Mouse (Mus musculus): ENCODE data around the gene Itpr2.
A peak's percentile ranks its signal among the peaks of the same experiment; 100 is the strongest.

Itpr2 gene

GRCm38 (mm10) chr6:146424326-146424725, 77.7 kb downstream of the Itpr2 start:
- DNase-seq (ENCODE audit: extremely low spot score) = no peak

DNA sequence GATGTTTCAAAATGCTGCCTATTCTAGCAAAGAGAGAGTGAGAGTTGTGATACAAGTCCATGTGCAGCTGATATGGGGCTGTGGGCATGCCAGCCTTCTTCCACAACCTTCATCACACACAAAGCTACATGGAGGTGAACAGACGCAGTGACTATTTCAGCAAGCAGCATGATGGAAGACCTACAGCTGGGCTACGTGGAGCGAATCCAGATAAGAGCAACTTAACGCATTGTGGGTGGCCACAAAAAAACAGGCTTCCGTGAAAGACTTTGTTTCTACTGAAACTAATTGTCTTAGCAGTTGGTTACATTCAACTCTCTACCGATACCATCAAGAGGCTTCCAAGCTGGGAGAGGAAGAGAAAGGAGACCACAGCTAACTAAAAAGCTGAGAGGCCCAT, 81.3 kb downstream of the Itpr2 start:
- DNase-seq (ENCODE audit: extremely low spot score) = no peak

- no peak for DNase-seq (ENCODE audit: extremely low spot score)
Measured at GRCm38 (mm10) chr6:146416461-146416860, 85.6 kb downstream of the Itpr2 start.

DNA sequence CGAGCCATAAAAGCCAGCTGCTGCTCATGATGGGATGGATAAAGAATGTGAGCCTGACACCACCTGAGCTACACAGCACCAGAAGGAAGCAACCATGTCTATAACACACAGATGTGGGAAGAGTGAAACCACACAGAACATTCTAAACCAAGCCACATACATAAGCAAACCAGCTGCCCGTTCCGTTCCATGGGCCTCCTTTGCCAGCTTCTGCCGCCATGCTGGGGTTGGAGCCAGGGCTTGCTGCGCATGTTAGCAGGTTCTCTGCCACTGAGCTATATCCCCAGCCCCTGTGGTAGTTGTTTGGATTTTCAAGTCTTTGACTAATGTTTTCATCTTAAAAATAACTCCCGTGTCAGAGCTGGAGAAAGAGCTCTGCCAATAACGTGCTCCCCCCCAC, 87.9 kb downstream of the Itpr2 start:
- DNase-seq (ENCODE audit: extremely low spot score) = no peak

GRCm38 (mm10) chr6:146411446-146412070, 90.5 kb downstream of the Itpr2 start:
- no peak for DNase-seq (ENCODE audit: extremely low spot score)

DNA sequence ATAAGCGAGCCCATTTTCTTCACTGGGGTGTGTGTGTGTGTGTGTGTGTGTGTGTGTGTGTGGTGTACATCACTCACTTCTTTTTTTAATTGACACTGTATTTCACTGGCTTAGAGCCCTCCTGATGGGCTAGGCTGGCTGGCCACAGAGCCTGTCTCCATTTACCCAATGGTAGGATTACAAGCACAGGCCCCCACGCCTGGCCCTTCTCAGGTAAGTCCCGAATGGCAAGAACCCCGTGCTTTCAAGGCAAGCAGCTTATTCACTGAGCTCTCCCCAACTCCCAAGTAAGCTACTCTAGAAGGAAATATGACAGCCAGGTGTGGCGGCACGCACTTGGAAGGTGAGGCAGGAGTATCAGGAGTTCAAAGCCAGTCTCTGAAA, 91.6 kb downstream of the Itpr2 start:
- no peak for DNase-seq (ENCODE audit: extremely low spot score)

DNA sequence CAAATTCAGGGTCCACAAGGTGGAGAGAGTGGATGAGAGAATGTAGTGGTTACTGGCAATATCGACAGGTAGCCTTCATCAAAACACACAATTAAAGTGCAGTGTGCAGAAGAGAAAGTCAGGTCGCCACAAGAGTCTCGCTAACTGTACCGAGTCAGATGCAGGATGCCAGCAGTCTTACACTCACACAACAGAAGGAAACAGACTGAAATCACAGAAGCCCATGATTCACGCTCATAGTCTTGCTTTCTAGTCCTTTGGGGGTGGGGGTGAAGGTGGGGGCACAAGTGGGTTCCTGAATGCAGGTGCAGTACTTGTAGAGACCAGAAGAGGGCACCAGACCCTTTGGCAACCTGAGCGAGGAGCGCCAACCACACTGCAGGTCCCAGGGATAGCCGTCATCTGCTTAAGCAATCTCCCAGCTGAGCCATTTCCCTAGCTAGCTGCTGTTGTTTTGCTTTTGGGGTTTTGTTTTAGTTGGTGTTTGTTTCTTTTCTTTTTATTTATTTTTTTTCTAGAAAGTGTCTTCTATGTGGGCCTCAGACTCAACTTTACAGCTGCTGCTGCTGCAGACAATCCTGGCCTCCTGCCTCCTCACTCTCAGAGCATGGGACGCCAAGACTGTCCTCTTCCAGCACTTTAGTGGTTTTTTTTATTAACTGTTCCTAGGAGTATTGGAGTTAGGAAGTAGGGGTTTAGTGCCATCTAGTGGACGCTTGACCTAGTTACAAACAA, 92.2 kb downstream of the Itpr2 start:
- peak; percentile 85 for DNase-seq (ENCODE audit: extremely low spot score)

GRCm38 (mm10) chr6:146405380-146405779, 96.6 kb downstream of the Itpr2 start:
- peak; percentile 52 for DNase-seq (ENCODE audit: extremely low spot score)

DNA sequence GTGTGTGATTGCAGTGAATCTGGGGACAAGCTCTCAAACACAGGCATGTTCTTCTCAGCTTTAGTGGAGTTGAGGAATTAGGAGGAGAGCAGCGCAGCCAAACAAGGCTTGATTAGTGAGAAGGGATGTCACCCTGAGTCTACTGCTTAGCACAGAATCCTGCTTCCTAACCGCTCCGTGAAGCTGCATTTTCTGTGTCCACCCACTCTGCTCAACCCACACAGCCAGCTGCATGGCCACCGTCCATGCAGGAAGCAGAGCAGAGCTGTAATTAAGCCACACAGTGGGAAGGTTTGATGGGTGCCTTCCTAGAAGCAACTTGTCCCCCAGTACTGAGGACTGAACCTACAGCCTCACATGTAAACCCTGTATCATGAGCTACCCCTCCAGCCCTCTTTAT, 97.1 kb downstream of the Itpr2 start:
- no peak for DNase-seq (ENCODE audit: extremely low spot score)

DNA sequence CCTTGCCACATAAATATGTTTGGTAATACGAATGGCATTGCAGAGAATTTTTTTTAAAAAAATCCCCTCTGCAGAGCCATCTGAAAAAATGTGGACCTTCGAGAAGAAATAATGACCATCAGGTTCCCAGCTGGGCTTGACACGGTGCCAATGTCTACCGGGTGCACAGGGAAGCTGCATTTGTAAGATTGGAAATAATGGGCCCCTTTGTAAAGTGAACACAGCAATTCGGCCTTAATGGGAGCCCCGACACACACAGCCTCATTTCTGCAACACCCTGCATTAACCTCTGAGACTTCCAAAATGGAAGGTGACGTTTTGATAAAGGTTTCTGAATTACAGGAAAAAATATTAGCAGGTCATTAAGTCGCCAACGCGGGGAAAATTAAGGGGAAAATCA, 97.9 kb downstream of the Itpr2 start:
- no peak for DNase-seq (ENCODE audit: extremely low spot score)

GRCm38 (mm10) chr6:146402905-146403642, 98.9 kb downstream of the Itpr2 start:
- DNase-seq (ENCODE audit: extremely low spot score) = no peak

DNA sequence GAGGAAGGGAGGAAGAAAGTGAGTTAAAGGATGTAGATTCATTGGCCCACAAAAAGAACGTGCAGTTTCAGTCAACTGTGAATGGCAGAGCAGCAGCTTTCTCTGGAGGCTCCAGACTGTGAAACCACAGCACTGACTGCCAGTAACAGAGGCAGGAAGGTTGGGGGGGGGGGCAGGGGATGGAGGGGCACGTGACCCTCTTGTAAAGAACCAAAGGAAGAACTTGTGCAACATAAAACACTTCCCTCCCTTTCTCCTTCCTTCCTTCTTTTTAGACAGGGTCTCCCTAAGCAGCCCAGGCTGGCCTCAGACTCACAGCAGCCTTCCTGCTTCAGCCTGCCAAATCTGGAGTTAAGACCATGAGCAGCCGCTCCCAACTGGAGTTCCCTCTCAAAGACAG, 104.2 kb downstream of the Itpr2 start:
- DNase-seq (ENCODE audit: extremely low spot score) = no peak

DNA sequence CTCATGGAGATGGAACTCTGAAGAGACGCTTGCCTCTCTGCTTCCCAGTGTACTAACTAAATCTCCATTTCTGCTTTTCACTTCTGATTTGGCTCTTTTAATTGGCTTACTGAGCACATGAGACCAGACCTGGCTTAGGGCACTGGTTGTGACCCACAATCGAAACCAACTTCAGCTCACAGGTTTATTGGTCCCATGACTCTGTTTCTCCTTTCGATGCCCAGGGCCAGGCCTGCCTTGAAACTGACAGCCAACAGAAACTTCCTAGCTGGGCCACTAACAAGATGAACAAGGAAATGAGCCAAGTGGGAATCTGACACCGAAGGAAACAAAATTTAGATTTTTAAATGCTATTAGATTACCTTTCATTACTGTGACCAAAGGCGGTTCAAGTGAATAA, 105.8 kb downstream of the Itpr2 start:
- no peak for DNase-seq (ENCODE audit: extremely low spot score)

GRCm38 (mm10) chr6:146395616-146396015, 106.4 kb downstream of the Itpr2 start:
- no peak for DNase-seq (ENCODE audit: extremely low spot score)

DNA sequence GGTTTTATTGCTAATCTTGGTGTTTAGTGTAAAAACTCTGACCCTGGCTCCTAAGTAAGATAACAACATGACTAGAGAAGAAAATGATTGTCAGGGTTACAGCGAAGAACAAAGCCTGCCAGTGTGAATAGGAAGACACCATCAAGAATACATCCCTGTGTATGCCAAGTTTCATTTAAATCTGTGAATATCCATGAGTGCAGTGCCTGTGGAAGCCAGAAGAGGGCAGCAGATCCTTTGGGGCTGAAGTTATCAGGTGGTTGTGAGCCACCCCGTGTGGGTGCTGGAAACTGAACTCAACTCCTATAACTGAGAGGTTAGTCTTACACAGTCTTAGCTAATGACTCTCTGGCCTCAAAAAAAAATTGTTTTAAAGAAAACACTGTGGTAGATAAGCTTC, 109.8 kb downstream of the Itpr2 start:
- no peak for DNase-seq (ENCODE audit: extremely low spot score)

- DNase-seq (ENCODE audit: extremely low spot score) = no peak
Measured at GRCm38 (mm10) chr6:146390159-146390558, 111.9 kb downstream of the Itpr2 start.

GRCm38 (mm10) chr6:146388010-146388409, 114.0 kb downstream of the Itpr2 start:
- no peak for DNase-seq (ENCODE audit: extremely low spot score)

- no peak for DNase-seq (ENCODE audit: extremely low spot score)
Measured at GRCm38 (mm10) chr6:146387039-146387713, 114.8 kb downstream of the Itpr2 start.

DNA sequence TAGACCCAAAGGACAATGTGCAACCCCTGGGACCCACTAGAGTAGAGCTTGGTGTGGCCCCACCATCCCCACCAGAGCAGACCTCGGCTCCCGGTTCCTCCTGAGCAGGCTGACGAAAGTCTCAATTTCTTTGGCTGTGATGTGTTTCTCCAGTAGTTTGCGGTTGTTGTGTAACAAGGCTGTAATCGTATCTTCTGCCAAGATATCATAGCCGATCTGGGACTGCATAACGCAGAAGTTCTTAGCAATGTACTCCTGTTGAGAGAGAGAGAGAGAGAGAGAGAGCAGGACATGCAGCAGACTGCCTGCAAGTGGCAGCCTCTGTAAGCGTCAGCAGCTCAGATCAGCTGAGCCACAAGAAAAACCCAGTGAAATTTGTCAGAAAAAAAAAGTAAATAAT, 122.8 kb downstream of the Itpr2 start:
- no peak for DNase-seq (ENCODE audit: extremely low spot score)

GRCm38 (mm10) chr6:146371511-146371910, 130.5 kb downstream of the Itpr2 start:
- no peak for DNase-seq (ENCODE audit: extremely low spot score)

- DNase-seq (ENCODE audit: extremely low spot score) = no peak
Measured at GRCm38 (mm10) chr6:146366180-146366579, 135.8 kb downstream of the Itpr2 start.

DNA sequence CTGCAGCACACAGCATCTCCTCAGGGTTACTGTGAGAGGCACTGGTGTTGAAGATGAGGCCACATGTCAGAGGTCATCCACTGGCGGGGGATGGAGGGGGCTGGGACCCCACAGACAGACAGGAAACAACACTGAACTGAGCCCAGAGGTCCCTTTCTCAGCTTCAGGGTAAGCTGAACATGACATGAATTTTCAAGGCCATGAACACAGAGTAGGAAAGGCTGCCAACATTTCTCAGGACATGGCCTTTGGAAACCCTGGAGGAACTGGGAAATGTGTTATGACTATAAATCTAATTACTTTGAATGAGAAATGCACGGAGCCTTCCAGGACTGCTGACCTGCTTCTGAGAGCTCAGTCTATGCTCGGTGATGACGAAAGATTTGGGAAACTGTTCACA, 144.1 kb downstream of the Itpr2 start:
- no peak for DNase-seq (ENCODE audit: extremely low spot score)

Measured in embryo, embryonic 9.5 days (tissue).